Mouse (Mus musculus) v-Abl transformed pro-B cells (cell line): ENCODE results near the gene Sult2a4.
"Not testable (repeated sequence)": the region's sequence is repeated elsewhere in the genome, so short reads cannot be mapped to it uniquely, and the experiment has no call there.

Experiments used
- in situ Hi-C, 2 experiments: fragments of 400-800 bp; cut with MboI; formaldehyde crosslinking; loops; one replicate each; pipeline ENCODE4 v1.15.1; 2025; ENCODE audit not compliant: unreplicated experiment in 2 of 2

The Sult2a4 gene

DNA sequence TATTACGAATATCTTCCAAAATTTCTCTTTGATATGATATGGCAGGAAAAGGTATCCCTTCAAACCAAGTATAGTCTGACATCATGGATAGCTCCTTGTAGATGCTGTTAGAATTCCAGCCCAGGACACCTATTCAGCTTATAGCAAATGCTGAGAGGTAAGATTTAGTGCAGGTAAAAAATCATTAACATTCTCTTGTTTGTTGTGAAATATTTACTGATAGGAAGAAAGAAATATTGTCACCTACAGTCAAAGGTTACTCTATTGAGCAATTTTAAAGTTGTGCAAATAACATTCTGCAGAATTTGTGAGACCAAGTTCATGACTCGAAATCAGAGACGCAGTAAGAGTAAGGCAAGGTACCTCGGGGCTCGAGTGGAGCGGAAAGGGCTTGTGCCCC lies at the start of gene Sult2a4:
Sult2a4 (minus strand) TSS at position 101 of the 400 bp plus-strand sequence.
- in situ Hi-C loops, result not testable (repeated sequence)

- in situ Hi-C loops, result not testable (repeated sequence)
Measured at GRCm38 (mm10) chr7:14030831-14031230, 41.4 kb upstream of the Sult2a4 start.

DNA sequence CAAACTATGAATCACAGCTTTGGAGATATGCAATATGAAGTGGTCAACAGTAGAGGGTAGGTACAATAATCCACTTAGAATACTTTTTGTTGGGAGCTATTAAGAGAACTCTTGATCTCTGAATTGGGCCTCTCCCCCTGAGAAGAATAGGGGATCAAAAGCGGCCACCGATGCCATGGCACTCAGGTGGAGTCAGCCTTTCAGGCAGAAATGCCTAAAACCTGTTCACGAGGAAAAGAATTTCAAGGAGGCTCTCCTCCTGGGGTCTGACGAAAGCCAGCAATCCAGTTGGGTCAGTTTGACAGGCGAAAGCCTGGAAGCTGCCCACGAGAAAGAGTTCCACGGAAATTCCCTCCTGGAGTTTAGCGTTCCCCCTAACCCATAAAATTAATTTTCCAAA lies 23.7 kb upstream of the Sult2a4 start:
- in situ Hi-C loops, result no loop called here

GRCm38 (mm10) chr7:14010686-14011085 lies 21.3 kb upstream of the Sult2a4 start:
- in situ Hi-C loops, result not testable (repeated sequence)
